Mouse (Mus musculus): ENCODE measurements at regions not wholly inside any gene's neighbourhood (a gene's known extent, or its start where the extent isn't known, plus 50 kb on each side); places are given as distances from the start of the nearest gene placed in this dataset.
"Not testable (repeated sequence)": the region's sequence is repeated elsewhere in the genome, so short reads cannot be mapped to it uniquely, and the experiment has no call there.

GRCm38 (mm10) chr16:50533881-50534280, 57.1 kb downstream of the Ccdc54 start:
- in situ Hi-C loops (cut with MboI, MseI): loop anchor here (5.0 kb wide), 2 partner anchors 102 to 203 kb away; partner anchors contain the start of gene Bbx

DNA sequence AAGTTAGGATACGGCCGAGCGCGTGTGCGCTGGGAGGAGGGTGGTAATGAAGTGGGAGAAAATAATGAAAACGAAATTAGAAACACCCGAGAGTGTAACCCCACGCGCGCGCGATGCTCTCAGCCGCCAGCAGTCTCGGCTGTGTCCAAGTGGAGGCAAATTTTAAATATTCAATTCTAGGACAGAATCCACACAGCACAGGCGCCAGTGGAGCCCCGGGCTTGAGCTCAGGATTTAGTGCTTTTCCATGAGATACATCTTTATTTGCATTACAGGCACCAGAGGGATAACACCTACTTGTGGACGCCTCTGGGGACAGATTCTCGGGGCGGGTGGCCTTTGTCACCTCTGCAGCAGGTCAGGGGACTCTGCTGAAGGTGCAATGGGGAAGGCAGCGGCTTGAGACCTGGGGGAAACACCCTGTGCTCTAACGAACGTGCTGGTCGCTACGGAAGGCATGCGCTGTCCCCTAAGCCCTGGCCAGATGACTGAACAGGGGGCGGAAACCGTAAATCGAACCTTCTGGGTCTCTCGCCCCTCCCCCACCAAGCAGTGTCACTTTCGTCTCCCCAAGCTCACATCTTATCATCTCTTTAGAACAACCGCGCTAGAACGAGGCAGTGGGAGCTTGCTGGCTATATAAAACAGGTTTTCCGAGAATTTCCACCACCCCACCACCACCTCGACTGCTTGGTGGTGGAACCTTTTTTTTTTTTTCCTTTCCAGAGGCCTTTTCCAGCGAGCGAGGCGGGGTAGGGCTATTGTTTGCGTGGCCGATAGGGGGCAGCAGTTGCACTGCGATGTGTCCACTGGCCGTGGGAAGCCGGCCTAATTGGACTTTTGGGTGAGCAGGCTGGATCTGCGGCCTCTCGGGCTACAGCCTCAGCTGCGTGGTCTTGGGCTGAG, 61.2 kb downstream of the Ccdc54 start:
- in situ Hi-C loops (cut with MboI, MseI): loop anchor here (5.0 kb wide), 2 partner anchors 97 to 208 kb away; partner anchors contain the start of gene Bbx

DNA sequence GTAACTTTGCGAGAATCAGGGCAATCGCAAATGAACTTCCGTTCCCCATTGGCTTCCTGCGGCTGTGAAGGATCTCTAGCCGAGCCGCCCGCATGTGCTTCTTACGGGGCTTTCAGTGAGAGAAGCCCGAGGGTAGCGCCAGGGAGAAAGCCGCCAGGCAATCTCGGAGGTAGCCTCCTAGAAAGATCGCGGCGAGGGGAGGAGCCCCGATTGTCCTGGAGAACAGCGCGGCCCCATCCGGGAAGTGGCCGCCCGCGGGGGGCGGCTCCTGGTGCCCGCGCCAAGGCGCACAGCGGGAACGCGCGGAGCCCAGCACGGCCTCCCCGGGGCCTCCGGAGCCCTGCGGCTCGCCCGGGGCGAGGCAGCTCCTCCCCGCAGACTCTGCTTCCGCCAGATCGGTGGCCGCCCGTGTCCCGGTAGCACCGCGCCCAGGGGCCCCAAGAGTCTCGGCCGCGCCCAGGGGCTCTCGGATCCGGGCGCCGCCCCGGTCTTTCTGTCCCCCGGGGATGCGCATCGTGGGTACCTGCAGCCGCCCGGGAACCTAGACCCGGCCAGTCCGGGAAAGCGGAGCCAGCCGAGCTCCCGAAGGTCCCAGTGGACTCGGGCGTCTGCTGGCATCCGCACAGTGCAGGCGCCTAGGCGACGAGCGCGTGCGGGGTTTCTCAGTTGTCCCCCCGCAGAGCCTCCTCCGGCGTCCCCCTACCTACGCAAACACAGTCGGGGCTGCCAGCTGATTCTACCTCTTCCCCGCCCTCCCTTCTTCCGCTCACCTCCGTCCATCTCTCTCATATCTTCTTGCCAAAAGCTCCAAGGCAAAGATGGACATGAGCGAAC, 62.1 kb downstream of the Ccdc54 start:
- in situ Hi-C loops (cut with MboI, MseI): no loop called here

- in situ Hi-C loops (cut with MboI, MseI): no loop called here
Observed at GRCm38 (mm10) chr16:50528355-50528676, 62.6 kb downstream of the Ccdc54 start.

DNA sequence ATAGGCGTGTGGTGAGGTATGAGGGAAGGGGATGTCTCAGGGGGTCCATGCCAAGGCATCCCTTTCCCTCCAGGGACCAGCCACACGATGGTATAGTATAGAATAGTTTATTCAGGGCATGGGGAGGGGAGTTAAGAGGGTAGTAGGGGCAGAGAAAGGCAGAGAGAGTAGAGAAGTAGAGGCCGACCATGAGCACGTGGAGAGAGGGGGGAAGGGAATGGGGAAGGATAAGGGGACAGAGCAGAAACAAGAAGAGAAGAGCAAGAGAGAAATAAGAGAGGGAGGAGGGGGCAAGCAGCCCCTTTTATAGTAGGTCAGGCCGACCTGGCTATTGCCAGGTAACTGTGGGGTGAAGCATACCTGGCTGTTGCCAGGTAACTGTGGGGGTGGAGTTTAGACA, 64.0 kb downstream of the Ccdc54 start:
- in situ Hi-C loops (cut with MboI, MseI): not testable (repeated sequence)

DNA sequence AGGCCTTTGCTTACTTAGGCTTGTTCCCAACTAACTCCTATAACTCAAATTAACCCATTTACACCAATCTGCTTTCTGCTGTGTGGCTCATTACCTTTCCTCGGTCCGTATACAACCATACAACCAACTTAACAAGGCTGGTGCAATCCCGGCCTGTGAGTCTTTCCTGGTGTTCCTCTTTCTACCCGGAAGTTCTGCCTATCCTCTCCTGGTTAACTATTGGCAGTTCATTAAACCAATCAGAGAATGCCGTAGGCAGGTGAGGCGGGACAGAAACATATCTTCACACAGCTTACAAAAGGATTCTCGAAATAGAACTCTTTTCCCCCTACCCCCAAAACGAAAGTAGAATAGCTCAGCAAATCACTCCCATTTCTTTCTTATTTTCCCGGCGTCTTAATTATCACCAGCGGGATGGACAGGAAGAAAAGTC, 65.0 kb downstream of the Ccdc54 start:
- in situ Hi-C loops (cut with MboI, MseI): no loop called here

DNA sequence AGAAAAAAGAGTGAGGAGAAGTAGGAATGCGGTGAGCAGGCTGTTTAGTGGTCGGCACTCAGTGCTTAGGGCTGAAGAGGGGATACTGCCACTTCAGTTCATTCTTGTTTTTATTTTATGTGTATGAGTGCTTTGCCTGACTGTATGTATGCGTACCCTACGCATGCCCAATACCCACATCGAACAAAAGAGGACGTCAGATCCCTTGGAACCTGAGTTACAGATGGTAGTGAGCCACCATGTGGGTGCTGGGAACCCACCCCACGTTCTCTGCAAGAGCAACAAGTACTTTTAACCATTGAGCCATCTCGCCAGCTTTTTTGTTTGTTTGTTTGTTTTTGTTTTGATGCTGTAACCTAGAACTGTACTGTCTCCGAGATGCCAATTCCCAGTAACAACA, 65.5 kb downstream of the Ccdc54 start:
- in situ Hi-C loops (cut with MboI, MseI): no loop called here

- in situ Hi-C loops (cut with MboI, MseI): no loop called here
Observed at GRCm38 (mm10) chr16:50519610-50520009, 71.3 kb downstream of the Ccdc54 start.

- in situ Hi-C loops (cut with MboI, MseI): no loop called here
Observed at GRCm38 (mm10) chr16:50516579-50516978, 74.4 kb downstream of the Ccdc54 start.

DNA sequence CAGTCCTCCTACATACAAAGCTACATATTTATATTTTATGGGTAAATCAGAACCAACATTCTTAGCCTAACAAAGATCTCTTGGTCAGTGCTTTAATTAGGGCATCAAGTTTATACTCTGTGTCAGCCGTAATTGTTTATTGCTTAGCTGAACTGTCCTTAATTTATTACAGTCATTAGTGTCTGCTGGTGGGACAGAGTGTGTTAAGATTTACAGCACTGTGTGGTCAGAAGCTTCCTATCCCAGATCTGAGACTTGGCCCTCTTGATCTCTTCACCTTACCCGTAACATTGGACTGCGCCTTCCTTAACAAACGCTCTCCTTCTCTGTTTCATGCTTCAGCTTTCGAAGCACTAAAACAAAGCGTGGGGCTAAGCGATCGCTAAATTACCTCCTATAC, 75.9 kb downstream of the Ccdc54 start:
- in situ Hi-C loops (cut with MboI, MseI): no loop called here

DNA sequence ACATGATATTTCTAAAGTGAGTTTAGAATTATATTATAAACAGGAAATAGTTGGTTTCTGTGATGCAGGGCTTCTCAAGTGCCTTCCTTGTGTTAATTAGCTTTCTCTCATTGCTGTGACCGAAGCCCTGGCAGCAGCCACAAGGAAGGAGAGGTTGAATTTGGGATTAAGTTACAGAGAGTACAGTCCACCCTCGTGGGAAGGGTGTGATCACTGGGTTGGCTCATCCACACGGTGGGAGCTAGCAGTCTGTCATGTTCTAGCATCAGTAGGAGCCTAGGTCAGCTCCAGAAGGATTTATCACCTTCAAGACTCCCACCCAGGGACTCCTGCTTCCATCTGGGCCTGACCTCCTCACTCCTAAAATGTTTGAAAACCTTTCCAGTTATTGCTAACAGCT, 78.9 kb downstream of the Ccdc54 start:
- in situ Hi-C loops (cut with MboI, MseI): no loop called here

DNA sequence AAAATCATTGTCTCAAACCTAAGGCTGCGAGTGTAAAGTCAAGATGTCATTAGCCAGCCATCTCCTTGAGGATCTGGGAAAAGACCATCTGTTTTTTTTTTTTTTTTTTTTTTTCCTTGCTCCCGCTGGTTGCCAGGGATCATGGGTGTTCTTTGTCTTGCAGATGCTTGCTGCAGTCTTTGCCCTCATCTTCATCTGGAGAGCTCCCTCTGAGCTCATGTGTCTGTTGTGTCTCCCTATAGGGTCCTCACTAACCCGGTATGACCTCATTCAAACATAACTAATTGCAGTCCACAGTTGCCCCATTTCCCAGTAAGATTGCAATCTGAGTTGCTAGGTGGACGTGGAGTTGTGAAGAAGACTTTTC, 77.3 kb upstream of the Bbx start:
- in situ Hi-C loops (cut with MboI, MseI): no loop called here

- in situ Hi-C loops (cut with MboI, MseI): no loop called here
Observed at GRCm38 (mm10) chr16:50508673-50509528, 76.7 kb upstream of the Bbx start.

DNA sequence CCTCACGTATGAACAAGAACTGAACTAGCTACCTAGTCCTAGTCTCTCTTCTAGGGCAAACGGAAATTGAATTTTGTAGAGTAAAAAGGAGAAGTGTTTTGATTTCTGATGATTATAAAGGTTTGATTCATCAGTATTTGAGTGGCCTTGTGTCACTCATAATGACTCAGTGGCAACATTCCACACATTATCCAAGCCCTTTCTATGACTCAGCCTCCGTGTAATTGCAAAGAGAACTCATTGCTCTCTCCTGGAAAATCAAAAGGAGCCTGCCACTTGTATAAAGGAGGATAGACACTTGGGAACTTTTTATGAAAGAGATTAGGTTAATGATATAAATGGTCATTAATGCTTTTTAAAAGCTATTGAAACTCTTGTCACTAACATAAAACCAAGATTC, 72.4 kb upstream of the Bbx start:
- in situ Hi-C loops (cut with MboI, MseI): no loop called here

GRCm38 (mm10) chr16:50498909-50499308, 66.7 kb upstream of the Bbx start:
- in situ Hi-C loops (cut with MboI, MseI): no loop called here

DNA sequence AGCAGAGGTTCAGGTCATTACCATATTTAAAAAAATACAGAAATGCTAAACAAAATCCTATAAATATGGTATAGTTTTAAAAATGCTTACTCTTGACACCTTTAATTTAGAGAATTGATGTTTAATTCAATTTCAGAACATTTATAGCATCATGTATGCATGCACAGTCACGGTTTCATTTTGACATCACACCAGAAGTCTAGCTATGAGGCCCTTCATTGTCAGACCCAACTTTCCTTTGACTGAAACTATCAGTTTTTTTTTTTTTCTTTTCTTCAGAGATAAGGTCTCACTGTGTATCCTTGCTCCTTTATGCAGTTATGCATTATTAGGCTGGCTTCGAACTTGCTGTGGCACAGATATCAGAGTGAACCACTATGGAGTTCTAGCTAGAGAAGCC, 61.5 kb upstream of the Bbx start:
- in situ Hi-C loops (cut with MboI, MseI): no loop called here

DNA sequence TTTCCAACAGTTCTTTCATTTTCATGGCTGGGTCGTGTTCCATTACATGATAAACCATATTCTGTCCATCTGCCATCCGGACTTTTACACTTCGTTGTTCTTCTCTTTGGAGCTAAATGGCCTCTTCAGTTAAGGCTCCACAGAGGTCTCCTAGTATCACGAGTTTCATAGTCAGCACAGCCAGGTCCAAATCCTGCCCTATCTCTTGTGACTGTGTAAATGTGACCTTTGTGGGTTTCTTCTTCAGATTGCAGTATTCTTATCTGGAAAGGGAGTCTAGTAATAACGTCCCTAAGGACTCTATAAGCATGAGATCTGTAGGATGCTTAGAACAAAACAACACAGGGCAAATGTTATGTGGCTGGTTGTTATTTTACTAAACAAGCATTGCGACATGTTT, 57.1 kb upstream of the Bbx start:
- in situ Hi-C loops (cut with MboI, MseI): no loop called here

- in situ Hi-C loops (cut with MboI, MseI): no loop called here
Observed at GRCm38 (mm10) chr16:50482360-50482786, 50.2 kb upstream of the Bbx start.
